Mouse (Mus musculus): Measurements from ENCODE around the gene Dynlt1a. TPM values are rescaled to one million over a fixed set of nuclear protein-coding genes. Genes with fewer than 3 reads are reported as not detected.

Dynlt1a gene
- polyA plus RNA-seq (2021; fragmentation: Nextera tagmentation): 7.2 and 10.8 TPM in 2 replicates
- long read RNA-seq, experiment 1, partial matches to known transcripts: 1 of 32 reads
- long read RNA-seq, experiment 1, other reads (novel, unspliced or antisense): 31 of 32 reads
- long read RNA-seq, experiment 2, partial matches to known transcripts: 0 of 16 reads
- long read RNA-seq, experiment 2, other reads (novel, unspliced or antisense): 16 of 16 reads

GRCm38 (mm10) chr17:6317339-6317985 is at the start of gene Dynlt1a:
Gene Dynlt1a (minus strand): TSS chr17:6317500.

GRCm38 (mm10) chr17:6256400-6257069 is 60.8 kb downstream of the Dynlt1a start, which contains the start of gene Tmem181a:
Gene Tmem181a (plus strand): TSS chr17:6256860.

Other genes starting within 250 kb of the Dynlt1a start
- gene Serac1, start 237.8 kb downstream of the Dynlt1a start, polyA plus RNA-seq (2021; fragmentation: Nextera tagmentation): 2.5 and 2.8 TPM in 2 replicates
- 242 and 246 TPM in 2 replicates for gene Gtf2h5, start 237.7 kb downstream of the Dynlt1a start, polyA plus RNA-seq (2021; fragmentation: Nextera tagmentation)
- 35.5 and 42.7 TPM in 2 replicates for gene Tulp4, start 211.1 kb downstream of the Dynlt1a start, polyA plus RNA-seq (2021; fragmentation: Nextera tagmentation)
- gene Tmem181a, start 60.6 kb downstream of the Dynlt1a start, polyA plus RNA-seq (2021; fragmentation: Nextera tagmentation): 32.4 and 33.2 TPM in 2 replicates
- gene Dynlt1b, start 112.6 kb upstream of the Dynlt1a start, polyA plus RNA-seq (2021; fragmentation: Nextera tagmentation): 33.7 and 49.7 TPM in 2 replicates